Mouse (Mus musculus) left cerebral cortex, adult 9 months (tissue): ENCODE measurements around the gene Maco1.
"Not testable (repeated sequence)": the region's sequence is repeated elsewhere in the genome, so short reads cannot be mapped to it uniquely, and the experiment has no call there.

Experiments
- DNase-seq, 2 experiments: peaks; one replicate each; pipeline ENCODE4 v3.0.0; 2022; ENCODE audit warnings: low spot score in 2 of 2

Gene Maco1

DNA sequence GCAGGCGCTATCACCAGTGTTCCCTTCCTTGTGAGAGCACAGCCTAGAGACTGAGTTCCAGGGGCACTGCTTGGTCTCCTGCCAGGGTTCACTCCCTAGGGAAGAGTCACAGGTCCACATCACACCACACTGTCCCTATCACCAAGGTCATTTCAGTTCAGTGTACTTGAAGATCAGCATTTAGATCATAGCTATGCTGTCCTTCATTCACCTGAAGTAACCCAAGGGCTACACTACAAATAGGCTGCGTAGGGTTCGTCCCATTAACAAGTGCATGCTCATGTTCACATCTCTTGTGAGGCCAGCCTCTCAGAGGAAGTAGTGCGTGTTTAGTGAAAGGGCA lies 38.9 kb downstream of the Maco1 start:
- DNase-seq = no peak

DNA sequence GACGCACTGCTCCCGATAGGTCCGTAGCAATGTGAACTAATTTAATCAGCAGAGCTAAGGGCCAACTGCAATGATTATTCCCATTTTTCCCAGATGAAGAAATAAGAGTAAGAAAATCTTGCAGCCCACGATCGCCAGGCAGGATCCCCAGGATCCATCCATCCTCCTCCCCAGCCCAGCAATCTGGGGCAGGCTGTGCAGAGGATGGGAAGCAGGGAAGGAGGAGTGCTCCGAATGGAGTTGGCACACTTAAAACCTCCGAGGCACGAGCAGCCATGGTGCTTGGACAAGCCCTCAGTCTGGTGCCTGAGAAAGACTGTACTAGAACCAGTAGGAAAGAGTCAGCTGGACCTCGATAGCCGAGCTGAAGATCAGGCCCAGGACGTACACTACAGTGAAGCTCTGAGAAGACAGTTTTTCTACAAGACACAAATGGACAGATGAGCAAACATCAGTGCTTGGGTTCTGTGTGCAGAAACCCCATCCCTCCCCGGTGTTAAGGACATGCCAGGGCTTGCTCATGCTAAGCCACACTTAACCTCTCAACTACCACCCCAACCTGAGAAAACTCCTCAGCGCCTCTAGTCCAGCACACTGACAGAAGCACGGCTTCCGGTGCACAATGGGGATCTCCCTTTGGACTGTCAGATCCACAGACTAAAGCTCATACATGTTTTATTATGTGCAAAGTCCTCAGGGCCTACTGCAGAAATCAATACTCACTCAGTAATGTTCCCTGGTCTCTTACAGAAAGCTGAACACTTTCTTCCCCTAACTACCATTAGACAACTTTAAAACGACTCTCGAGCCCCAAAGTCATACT lies 39.5 kb downstream of the Maco1 start:
- peak in 1 of 2 experiments; percentile 25 for DNase-seq

DNA sequence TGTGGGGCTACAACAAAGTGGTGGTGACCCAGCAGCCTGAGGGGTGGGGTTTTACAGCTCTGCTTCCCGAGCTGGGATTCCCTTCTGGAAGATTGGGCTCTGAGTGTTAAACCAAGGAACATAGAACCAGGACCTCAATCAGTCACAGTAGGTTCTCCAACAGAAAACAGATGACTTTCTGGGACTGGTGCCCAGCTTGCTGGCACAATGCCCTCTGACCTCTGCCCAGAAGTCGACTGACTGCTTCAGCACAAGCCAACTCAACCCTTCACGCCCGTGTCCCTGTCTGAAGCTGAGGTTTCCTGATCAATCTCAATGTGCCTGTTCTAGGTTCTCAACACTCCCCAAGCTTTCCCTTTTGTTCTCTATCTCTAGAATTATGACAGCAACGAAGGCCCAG lies 48.4 kb downstream of the Maco1 start:
- peak in 1 of 2 experiments; percentile 28 for DNase-seq

DNA sequence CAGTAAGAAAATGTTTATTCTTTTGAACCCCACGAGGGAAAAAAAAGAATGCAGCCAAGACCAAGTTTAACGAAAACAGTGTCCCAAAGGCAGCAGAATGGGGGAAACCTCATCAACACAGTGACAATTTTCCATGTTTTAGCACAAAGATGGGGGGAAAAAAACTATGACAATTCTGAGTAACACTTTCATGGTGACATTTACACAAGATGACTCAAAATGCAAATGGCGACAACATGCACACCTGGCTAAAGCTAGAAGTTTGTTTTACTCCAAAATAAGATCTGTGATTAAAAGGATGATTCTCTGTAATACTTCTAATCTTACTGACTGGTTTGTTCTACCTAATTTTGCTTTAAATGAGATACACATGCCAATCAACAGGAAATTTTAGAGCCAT lies 50.4 kb downstream of the Maco1 start:
- no peak for DNase-seq

DNA sequence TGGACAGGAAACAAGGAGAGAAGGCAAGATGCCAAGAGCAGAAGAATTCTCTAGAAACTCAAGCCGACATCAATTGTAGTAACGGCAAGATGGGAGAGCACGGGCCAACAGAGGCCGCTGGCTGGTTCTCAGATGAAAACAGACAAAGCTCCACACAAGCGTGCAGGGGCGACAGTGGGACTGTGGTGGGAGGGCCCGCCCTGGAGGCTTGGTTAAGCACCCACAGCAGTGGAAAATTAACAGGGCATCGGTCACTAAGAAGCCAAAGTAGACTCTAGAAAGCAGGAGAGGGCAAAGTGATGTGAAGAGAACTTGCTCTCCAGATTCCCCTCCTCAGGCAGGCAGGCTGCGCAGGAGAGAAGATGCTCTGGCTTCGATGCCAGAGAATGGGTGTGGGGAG lies 51.0 kb downstream of the Maco1 start:
- no peak for DNase-seq

DNA sequence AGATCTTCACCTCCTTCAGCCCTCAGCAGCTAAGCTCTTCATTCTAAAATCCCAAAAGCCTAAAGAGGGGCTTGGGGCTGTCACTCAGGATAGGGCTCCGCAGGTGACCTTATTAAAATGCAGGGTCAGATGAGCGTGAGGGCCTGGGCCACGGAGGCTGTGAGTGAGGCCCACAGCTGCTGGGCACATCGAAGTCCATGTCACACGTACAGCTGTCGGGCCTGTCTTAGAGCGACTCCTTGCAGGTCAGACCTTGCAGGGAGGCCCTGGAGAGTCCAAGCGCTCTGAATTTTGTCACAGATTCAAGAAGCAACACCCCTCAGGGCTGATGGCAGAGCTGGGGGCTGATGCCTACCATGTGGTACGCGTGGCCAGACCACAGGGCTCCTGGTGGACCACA lies 52.5 kb downstream of the Maco1 start:
- DNase-seq = no peak

DNA sequence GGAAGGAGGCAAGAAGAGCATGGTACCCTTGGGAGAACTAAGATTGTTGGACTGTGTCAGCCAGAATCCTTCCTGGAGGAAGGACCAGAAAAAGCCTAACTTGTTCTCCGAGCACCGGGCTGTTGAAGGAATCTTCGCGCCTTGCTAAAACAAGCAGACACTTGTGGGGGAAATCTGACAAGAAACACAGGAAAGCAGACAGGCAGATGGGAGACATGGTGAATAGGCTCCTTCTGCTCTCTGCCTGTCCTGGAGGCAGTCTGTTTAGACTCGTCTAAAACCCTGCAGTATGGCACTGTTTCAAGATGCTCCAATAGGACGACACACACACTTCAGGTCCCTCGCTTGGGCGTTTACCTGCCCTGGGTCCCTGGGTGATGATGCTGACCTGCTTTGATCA lies 53.0 kb downstream of the Maco1 start:
- peak; percentile 37 to 52 for DNase-seq

DNA sequence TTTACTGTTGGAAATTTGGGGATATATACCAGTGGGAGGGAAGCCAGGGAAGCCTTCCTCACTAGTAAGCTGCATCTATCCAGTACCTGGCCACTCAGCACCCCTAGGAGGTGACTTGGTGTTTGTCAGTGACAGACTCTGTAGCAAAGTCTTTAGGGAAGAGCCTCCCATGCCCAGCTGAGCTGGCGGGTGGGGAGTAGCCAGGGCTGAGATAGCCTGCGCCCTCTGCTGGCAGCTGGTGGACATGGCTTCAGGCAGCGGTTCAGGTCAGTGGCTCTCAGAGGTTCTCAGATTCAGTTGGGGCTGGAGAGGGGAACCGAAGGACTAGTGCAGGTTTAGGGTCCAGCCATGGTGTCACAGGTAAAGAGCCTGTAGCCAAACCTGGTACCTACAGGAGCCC lies 53.9 kb downstream of the Maco1 start:
- DNase-seq = peak in 1 of 2 experiments; percentile 67

DNA sequence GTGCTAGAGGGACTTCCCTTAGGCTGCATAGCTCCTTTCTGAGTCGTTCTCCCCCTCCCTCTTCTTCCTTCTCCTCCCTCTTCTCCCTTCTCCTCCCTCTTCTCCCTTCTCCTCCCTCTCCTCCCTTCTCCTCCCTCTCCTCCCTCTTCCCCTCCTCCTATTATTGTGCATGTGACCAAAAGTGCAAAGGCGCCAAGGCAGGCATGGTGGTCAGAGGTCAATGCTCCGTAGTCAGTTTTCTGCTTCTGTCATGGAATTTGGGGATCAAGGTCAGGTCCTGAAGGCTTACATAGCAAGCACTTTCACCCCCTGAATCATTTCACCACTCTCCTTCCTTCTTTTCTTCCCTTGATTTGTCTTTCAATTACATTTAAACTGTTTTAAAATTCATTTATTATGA lies 54.3 kb downstream of the Maco1 start:
- no peak for DNase-seq

DNA sequence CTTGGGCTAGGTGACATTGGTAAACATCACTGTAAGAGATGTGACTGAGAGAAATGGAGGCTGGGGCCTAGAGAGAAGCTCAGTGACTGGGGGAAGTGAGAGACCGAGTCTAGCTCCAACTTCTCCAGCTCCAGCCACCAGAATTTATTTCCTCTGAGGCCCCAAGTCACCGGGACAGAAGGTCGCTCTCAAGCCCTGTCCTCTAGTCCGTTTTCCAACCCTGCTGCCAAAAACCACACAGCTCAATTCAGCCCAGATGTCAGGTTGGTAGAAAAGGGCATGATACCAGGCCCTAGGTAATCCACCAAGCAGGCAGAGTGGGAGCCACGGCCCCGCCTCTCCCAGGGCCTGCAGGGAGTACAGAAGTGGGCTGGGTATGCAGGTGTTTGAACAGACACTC lies 55.5 kb downstream of the Maco1 start:
- no peak for DNase-seq

DNA sequence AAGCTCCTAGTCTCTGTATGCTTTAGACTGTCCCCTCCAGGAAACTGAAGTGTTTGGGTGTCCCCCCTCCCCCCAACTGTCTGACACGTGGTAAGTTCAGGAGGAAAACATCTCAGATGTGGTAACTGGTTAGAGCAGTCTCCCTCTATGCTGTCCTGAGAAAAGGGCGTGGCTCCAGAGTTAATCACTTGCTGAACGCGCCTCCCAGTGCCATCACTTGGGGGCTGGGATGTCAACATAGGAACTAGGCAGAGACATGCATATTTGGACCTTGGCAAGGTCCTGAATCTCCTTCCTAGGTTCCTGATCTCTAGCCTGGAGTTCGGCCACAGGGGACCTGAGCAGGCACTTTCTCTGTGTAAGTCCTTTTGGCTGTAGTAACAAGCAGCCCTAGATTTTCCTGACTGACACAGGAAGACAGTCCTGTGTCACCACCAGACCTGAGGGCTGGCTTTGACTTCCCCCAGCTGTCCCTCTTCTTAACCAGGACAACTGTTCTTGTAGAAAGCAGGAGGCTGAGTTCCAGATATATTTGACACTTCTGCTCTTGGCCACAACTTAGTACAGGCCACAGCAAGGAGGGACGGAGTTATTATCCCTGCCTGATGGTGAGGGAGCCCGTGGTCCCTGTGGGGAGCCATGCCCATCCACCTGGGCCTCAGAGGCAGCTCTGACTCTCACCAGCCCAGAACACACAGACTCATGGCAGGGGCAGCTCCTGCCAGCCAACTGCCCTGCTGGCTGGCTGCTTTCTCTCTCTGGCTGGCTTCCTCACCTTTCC lies 56.4 kb downstream of the Maco1 start:
- no peak for DNase-seq

DNA sequence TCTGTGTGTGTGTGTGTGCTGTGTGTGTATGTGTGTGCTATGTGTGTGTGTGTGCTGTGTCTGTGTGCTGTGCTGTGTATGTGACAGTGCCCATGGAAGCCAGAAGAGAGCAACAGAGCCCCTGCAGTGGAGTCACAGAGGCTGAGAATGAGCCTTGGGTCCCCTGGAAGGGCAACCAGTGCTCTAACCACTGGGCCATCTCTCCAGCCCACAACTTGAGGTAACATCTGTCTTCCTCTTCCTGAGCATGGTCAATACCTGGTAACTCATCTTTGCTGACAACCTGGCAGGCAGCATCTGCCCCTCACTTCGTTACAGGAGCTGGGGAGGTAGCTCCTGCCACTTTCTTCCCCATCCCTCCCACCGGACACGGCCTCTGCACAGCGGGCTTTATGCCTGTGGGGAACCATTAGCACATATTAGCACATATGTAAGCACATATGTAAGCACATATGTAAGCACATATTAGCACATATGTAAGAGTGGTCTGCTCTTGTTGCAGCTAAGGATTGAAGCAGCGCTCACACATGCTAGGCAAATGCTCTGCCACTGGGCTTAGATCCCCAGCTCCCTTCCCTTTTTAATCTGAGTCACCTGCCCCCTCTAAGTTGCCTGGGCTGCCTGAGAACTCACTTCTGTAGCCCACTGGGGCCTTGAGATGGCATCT lies 57.2 kb downstream of the Maco1 start:
- DNase-seq = no peak

DNA sequence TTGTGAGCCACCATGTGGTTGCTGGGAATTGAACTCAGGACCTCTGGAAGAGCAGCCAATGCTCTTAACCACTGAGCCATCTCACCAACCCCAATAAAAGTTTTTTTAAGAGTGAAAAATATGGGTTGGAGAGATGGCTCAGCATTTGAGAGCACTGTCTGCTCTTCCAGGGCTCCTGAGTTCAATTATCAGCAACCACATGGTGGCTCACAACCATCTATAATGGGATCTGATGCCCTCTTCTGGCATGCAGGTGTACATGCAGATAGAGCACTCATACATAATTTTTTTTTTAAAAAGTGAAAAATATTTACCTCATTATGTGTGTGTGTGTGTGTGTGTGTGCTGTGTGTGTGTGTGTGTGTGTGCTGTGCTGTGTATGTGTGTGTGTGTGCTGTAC lies 58.2 kb downstream of the Maco1 start:
- DNase-seq = not testable (repeated sequence)

DNA sequence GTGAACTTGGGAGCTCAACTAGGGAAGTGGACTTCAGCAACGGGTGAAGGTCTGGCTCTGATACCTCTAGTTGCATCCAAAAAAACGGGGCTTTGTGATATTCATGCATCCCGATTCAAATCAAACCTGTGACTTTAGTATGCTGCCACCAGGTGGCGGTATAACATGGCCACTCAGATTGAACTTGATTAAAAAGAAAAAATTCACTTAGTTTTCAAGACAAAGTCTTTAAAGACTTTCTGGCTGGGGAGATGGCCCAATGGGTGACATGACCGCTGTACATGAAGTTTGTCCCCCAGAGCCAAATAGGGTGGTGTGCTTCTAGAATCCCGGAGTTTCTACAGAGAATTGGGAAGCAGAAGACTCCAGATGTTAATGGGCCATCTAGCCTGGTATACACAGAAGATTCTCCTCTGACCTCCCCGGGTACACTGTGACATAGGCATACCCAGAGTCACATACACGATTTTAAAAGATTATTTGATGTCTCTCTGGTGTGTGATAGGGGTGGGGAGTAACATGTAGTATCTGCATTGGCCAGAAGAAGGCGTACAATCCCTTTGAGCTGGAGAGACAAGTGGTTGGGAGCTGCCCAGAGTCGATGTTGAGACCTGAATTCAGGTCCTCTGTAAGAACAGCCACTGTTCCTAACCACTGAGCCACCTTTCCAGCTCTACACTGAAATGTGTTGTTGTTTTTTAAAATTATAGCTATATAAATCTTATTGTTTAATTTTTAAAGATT lies 59.8 kb downstream of the Maco1 start:
- no peak for DNase-seq

DNA sequence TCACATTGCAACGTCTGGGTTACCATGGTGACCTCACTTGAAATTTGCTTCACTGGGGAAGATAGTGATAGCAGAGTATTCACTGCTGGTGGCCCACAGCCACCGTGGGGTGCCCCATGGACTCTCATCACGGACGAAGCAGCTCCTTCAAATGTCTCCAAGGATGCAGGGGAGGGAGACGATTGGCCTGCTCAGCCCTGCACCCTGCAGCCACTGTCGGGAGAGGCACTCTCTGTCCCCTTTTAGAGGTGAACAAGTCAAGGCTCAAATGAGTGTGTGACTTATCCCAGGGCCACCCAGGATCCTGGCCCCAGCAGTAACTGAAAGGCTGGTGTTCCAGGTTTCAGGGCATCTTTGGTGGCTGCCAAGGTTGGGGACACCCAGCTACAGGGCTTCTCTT lies 61.4 kb downstream of the Maco1 start:
- DNase-seq = no peak

DNA sequence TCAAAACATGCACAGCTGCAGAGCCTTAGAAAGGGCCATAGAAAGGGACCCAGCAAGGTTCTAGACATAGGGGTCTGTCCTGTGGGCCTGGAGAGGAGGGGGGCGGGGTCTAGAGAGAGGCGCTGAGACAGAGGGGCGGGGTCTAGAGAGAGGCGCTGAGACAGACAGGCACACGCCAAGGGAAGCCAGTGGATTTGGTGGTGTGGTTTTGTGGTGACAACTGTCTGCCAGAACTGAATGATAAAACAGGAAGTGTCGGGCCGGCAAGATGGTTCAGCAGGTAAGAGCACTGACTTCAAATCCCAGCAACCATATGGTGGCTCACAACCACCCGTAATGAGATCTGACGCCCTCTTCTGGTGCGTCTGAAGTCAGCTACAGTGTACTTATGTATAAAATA lies 66.2 kb downstream of the Maco1 start:
- no peak for DNase-seq

DNA sequence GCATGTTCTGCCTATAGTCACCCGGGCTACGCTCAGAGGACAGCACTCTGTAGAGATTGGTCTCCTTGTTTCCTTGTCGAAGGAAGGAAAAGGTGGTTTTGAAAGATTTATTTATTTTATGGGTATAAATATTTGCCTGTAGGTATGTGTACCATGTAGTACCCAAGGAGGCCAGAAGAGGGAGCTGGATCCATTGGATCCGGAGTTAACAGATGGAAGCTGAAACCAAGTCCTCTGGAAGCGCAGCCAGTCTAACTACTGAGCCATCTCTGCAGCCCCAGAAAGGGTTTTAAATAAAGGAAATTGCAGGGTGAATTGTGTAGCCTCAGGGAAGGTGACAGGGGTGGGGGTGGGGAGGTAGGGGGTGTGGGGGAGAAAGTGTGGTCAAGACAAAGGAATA lies 68.4 kb downstream of the Maco1 start:
- no peak for DNase-seq

DNA sequence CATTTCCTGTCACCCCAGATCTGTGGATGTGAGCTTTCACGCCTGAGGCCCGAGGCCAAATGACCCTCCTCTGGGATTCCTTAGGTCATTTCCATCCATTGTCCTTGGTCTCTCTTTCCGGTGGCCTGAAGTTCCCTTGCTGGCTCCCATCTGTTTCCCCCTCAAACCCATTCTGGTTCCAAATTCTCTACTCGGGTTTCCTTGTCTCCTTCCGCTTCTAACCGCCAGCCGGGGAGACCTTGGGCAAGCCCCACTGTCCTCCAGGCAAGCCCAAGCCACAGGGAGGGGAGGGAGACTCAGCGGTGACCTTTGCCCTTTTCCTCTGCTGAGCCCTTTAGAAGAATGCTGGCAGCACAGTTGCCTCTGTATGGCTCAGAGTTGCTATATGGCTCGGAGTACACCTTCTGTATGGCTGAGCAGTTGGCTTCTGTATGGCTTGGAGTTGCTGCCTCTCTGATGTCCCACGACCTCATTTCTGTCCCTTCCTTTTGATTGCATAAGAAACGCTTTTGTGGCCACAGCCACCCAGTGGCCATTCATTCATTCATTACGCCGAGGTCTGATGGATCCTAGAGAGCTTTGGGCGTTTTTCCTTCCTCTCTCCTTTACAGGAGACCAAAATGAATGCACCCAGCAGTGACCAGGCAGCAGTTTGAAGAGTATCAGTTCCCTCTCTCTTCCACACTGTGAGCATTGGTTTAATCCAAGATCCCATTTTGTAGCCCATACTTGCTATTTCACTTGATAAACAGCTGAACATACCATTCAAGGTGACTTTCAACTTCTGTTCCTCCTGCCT lies 73.8 kb downstream of the Maco1 start:
- no peak for DNase-seq

DNA sequence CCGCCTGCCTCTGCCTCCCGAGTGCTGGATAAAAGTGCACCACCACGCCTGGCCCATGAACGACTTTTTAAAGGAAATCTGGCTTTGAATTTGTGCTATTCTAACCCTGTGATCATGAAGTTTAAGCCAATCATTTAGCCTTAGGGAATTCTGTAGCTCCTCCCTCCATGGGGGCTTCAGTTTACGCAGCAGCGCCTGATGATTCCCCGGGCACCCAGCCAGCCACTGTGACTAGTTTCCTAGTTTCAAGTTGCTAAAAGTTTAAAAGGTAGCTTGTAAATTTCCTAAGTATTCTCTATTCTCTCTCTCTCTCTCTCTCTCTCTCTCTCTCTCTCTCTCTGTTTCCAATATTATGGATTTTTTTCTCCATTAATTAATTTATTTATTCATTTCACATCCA lies 76.9 kb downstream of the Maco1 start:
- DNase-seq = no peak

DNA sequence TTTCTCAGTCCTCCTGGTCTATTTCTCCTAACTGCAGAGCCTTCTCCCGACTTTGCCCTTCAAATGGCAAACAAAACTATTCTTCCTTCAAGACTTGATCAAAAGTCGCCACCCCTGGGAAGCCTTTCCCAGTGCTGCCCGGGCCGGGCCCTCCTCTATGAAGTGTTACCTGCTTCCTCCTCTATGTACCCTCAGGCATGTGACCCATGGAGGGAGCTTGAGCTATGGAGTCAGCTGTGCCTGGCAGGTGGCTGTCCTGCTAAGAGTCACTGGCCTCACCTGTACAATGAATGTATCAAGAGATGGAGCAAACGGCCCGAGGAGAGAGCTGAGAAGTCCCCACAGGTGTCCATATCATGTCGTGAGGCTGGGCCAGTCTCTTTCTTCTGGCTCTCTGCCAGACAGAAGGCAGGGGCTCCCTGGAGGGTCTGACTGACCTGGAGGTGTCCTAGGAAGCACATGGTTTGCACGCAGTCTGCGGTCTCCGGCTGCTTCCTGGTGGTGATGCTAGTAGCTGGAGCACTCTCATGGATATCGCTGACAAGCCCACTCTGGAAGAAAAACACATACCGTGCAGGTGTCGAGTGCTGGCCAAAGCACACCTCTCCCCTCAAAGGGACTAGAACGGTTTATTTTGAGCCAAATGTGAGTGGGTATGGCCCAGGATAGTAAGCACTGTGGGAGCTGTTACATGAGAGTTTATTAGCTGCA lies 77.8 kb downstream of the Maco1 start:
- no peak for DNase-seq

DNA sequence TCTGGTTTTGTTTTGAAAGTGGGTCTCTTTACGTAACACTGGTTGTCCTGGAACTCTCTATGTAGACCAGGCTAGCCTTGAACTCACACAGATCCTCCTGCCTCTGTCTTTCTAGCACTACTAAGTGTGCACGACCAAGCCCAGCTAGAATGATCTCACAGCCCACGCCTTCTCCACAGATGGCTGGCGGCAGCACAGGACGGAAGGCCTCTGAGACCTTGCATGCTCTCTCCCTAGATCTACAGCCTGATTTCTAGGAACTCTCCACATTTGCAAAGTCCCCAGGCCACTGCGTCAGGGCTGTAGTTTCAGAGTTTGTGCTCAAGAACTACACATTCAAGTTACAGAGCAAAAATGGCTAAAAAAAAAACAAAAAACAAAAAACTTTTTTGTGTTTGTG lies 79.0 kb downstream of the Maco1 start:
- no peak for DNase-seq
